Comparison of ENCODE assay signal across 22 mouse cellular contexts in genomic region chr2:145150407-145150806, GRCm38 (mm10).
"Had no signal": no experiment of that assay in that cellular context is flagged by ENCODE, and none has a peak within 500 bp of the region (broad histone marks: within the 10 kb centered on the region; RNA-seq: fewer than 3 reads in every experiment).

No protein-coding gene starts in this region.

- H3K9me3 ChIP-seq: intestine, embryonic 15.5 days; kidney, embryonic 15.5 days; limb, embryonic 10.5 days; limb, embryonic 13.5 days; liver, embryonic 15.5 days; midbrain, embryonic 12.5 days; midbrain, embryonic 15.5 days; neural tube, embryonic 12.5 days; neural tube, embryonic 15.5 days had no signal

- H3K4me3 ChIP-seq: intestine, embryonic 15.5 days; kidney, embryonic 15.5 days; limb, embryonic 10.5 days; limb, embryonic 13.5 days; liver, embryonic 15.5 days; midbrain, embryonic 12.5 days; midbrain, embryonic 15.5 days; neural tube, embryonic 12.5 days; neural tube, embryonic 15.5 days had no signal

- H3K36me3 ChIP-seq: intestine, embryonic 15.5 days; kidney, embryonic 15.5 days; limb, embryonic 10.5 days; limb, embryonic 13.5 days; liver, embryonic 15.5 days; midbrain, embryonic 12.5 days; midbrain, embryonic 15.5 days; neural tube, embryonic 12.5 days; neural tube, embryonic 15.5 days had no signal

- ATAC-seq: intestine, embryonic 15.5 days; midbrain, embryonic 15.5 days had no signal

- H3K27me3 ChIP-seq: intestine, embryonic 15.5 days; kidney, embryonic 15.5 days; limb, embryonic 13.5 days; liver, embryonic 15.5 days; midbrain, embryonic 12.5 days; midbrain, embryonic 15.5 days; neural tube, embryonic 12.5 days; neural tube, embryonic 15.5 days had no signal

- H3K27ac ChIP-seq: intestine, embryonic 15.5 days; kidney, embryonic 15.5 days; limb, embryonic 10.5 days; limb, embryonic 13.5 days; liver, embryonic 15.5 days; midbrain, embryonic 12.5 days; midbrain, embryonic 15.5 days; neural tube, embryonic 12.5 days; neural tube, embryonic 15.5 days; stomach, postnatal 0 days had no signal

- DNase-seq: kidney, adult 11 months; kidney, adult 8-10 months; kidney, postnatal 14 days; kidney, postnatal 4 days; lung, adult 2 months; lung, postnatal 14 days; lung, postnatal 4 days; retina, postnatal 1 day; right cerebral cortex, postnatal 4 days; thymus, adult 2 months; thymus, postnatal 14 days; thymus, postnatal 4 days had no signal

- H3K4me1 ChIP-seq: intestine, embryonic 15.5 days; kidney, embryonic 15.5 days; limb, embryonic 10.5 days; limb, embryonic 13.5 days; liver, embryonic 15.5 days; midbrain, embryonic 12.5 days; midbrain, embryonic 15.5 days; neural tube, embryonic 12.5 days; neural tube, embryonic 15.5 days had no signal
